In the genomic region with DNA sequence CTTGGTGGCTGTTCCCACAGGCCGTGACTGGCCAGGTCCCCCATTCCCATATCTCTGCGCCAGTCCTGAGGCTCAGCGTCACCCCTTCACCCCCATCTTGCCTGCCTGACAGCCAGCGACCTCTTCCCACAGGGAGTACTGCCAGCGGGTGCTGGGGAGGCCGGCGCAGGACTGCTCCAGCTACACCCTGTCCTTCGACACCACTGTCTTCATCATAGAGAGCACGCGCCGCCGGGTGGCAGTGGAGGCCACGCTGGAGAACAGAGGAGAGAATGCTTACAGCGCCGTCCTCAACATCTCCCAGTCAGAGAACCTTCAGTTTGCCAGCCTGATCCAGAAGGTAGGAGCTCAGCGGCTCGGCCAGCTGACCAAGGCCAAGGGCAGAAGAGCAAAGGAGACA, we compare ENCODE assay signal across 20 mouse cellular contexts. TPM values are rescaled to one million over a fixed set of nuclear protein-coding genes. Genes with fewer than 3 reads are reported as not detected.
A peak's percentile ranks its signal among the peaks of the same experiment; 100 is the strongest.
DNase-seq lines count a peak whose midpoint lies in the region; ATAC-seq lines count a peak whose summit lies in the region.
"Had no signal": no experiment of that assay in that cellular context is flagged by ENCODE, and none has a peak within 500 bp of the region (broad histone marks: within the 10 kb centered on the region; RNA-seq: fewer than 3 reads in every experiment).

No protein-coding gene starts in this region.

- 67% methylated on average over 17 of the region's 17 CpGs for WGBS in hindbrain, embryonic 10.5 days
- 65% methylated on average over 17 of the region's 17 CpGs for WGBS in hindbrain, embryonic 14.5 days
- 34% methylated on average over 17 of the region's 17 CpGs for WGBS in lung, embryonic 15.5 days
- WGBS in limb, embryonic 10.5 days = 67% methylated on average over 17 of the region's 17 CpGs

- H3K9me3 ChIP-seq in hindbrain, embryonic 10.5 days = no peaks in the 10 kb centered on the region
- H3K9me3 ChIP-seq in hindbrain, embryonic 14.5 days (ENCODE audit: control insufficient read depth, low read length) = no peaks in the 10 kb centered on the region
- no peaks in the 10 kb centered on the region for H3K9me3 ChIP-seq in lung, embryonic 15.5 days
- no peaks in the 10 kb centered on the region for H3K9me3 ChIP-seq in limb, embryonic 10.5 days (replicated peaks)
- H3K9me3 ChIP-seq: liver, embryonic 13.5 days; midbrain, embryonic 13.5 days; neural tube, embryonic 12.5 days; stomach, embryonic 15.5 days had no signal

- peaks cover 17% of the 10 kb centered on the region for H3K27me3 ChIP-seq in hindbrain, embryonic 10.5 days (ENCODE audit: insufficient read depth, poor library complexity, severe bottlenecking)
- H3K27me3 ChIP-seq in hindbrain, embryonic 14.5 days (ENCODE audit: control insufficient read depth, insufficient read depth, low read length) = no peaks in the 10 kb centered on the region
- no peaks in the 10 kb centered on the region for H3K27me3 ChIP-seq in lung, embryonic 15.5 days
- H3K27me3 ChIP-seq in limb, embryonic 10.5 days (ENCODE audit: low read depth, poor library complexity, severe bottlenecking) = peaks cover 8% of the 10 kb centered on the region; the same call in 1 of the 2 replicates
- H3K27me3 ChIP-seq: neural tube, embryonic 12.5 days; stomach, embryonic 15.5 days had no signal

- no peak overlapping the region for H3K4me2 ChIP-seq in hindbrain, embryonic 14.5 days (replicated peaks)
- H3K4me2 ChIP-seq in lung, embryonic 15.5 days = no peak overlapping the region
- H3K4me2 ChIP-seq: liver, embryonic 13.5 days; midbrain, embryonic 13.5 days; neural tube, embryonic 12.5 days; stomach, embryonic 15.5 days had no signal

- 0 out of 2 replicates have a peak overlapping the region, but pooled peaks have one; percentile 9 for H3K27ac ChIP-seq in hindbrain, embryonic 10.5 days
- H3K27ac ChIP-seq in hindbrain, embryonic 14.5 days = no peak overlapping the region
- no peak overlapping the region for H3K27ac ChIP-seq in lung, embryonic 15.5 days
- H3K27ac ChIP-seq in limb, embryonic 10.5 days = 0 out of 2 replicates have a peak overlapping the region, but pooled peaks have one; percentile 2
- H3K27ac ChIP-seq: liver, embryonic 13.5 days; midbrain, embryonic 13.5 days; neural tube, embryonic 12.5 days; stomach, embryonic 15.5 days had no signal

- no peak for ATAC-seq in hindbrain, embryonic 14.5 days (ENCODE audit: low FRiP score)
- peak; percentile 27; the same call in 1 of the 2 replicates for ATAC-seq in lung, embryonic 15.5 days (ENCODE audit: borderline replicate concordance, extremely low read depth, low FRiP score, low TSS enrichment)
- ATAC-seq: midbrain, embryonic 13.5 days had no signal

- H3K4me3 ChIP-seq in hindbrain, embryonic 10.5 days = no peak overlapping the region
- no peak overlapping the region for H3K4me3 ChIP-seq in hindbrain, embryonic 14.5 days (replicated peaks; ENCODE audit: low read length)
- H3K4me3 ChIP-seq in lung, embryonic 15.5 days = no peak overlapping the region
- no peak overlapping the region for H3K4me3 ChIP-seq in limb, embryonic 10.5 days
- H3K4me3 ChIP-seq: liver, embryonic 13.5 days; megakaryocyte, embryonic 14.5 days; midbrain, embryonic 13.5 days; neural tube, embryonic 12.5 days; stomach, embryonic 15.5 days had no signal

- DNase-seq in adrenal gland, postnatal 10 days = peak; percentile 22
- DNase-seq in adrenal gland, adult 2 months = no peak
- no peak for DNase-seq in hindbrain, embryonic 10.5 days (ENCODE audit: low spot score)
- no peak for DNase-seq in hindbrain, embryonic 14.5 days (ENCODE audit: low spot score)
- no peak for DNase-seq in lung, postnatal 36 days
- DNase-seq in limb, embryonic 10.5 days (ENCODE audit: low spot score) = no peak
- DNase-seq: adrenal gland, postnatal 36 days; cerebellum, adult 9-10 months; kidney, adult 2 months; kidney, postnatal 36 days; liver, embryonic 13.5 days; lung, postnatal 14 days; right cerebral cortex, postnatal 4 days; thymus, adult 18-20 months; thymus, postnatal 36 days had no signal

- H3K36me3 ChIP-seq in hindbrain, embryonic 10.5 days = no peaks in the 10 kb centered on the region
- no peaks in the 10 kb centered on the region for H3K36me3 ChIP-seq in hindbrain, embryonic 14.5 days (replicated peaks; ENCODE audit: control insufficient read depth, insufficient read depth)
- H3K36me3 ChIP-seq in lung, embryonic 15.5 days = no peaks in the 10 kb centered on the region
- no peaks in the 10 kb centered on the region for H3K36me3 ChIP-seq in limb, embryonic 10.5 days
- H3K36me3 ChIP-seq: liver, embryonic 13.5 days; midbrain, embryonic 13.5 days; neural tube, embryonic 12.5 days; stomach, embryonic 15.5 days had no signal

- no peak overlapping the region for H3K9ac ChIP-seq in hindbrain, embryonic 14.5 days
- no peak overlapping the region for H3K9ac ChIP-seq in lung, embryonic 15.5 days
- H3K9ac ChIP-seq: liver, embryonic 13.5 days; midbrain, embryonic 13.5 days; neural tube, embryonic 12.5 days; stomach, embryonic 15.5 days had no signal

- H3K4me1 ChIP-seq in hindbrain, embryonic 10.5 days (replicated peaks) = peaks cover 11% of the 10 kb centered on the region
- H3K4me1 ChIP-seq in hindbrain, embryonic 14.5 days (replicated peaks; ENCODE audit: control insufficient read depth, insufficient read depth, low read length) = no peaks in the 10 kb centered on the region
- H3K4me1 ChIP-seq in lung, embryonic 15.5 days = peaks cover 5% of the 10 kb centered on the region; the same call in 1 of the 2 replicates
- H3K4me1 ChIP-seq in limb, embryonic 10.5 days = peaks cover 16% of the 10 kb centered on the region
- H3K4me1 ChIP-seq: liver, embryonic 13.5 days; neural tube, embryonic 12.5 days; stomach, embryonic 15.5 days had no signal

RNA-seq across cellular contexts. Expression of gene Fem1b, which starts 44.3 kb away (rescaled TPM):
- total RNA-seq in adrenal gland, postnatal 10 days (2021) = 10 to 100 TPM; 34.5 to 37.6 TPM
- 10 to 100 TPM; 31.6 to 33.8 TPM for total RNA-seq in adrenal gland, adult 2 months (2021)
- polyA plus RNA-seq in adrenal gland, adult 2 months (2012; rRNA removed) = 8.1 and 8.3 TPM in 2 replicates
- polyA plus RNA-seq in hindbrain, embryonic 10.5 days (2016; fragmentation: Nextera tagmentation; extraction: Ambion mirVana) = 30.0 and 32.2 TPM in 2 replicates
- polyA plus RNA-seq in hindbrain, embryonic 14.5 days (2014; fragmentation: Nextera tagmentation; extraction: Ambion mirVana) = 86.6 and 101 TPM in 2 replicates
- 20.8 and 21.7 TPM in 2 replicates for polyA plus RNA-seq in lung, embryonic 15.5 days (2015; fragmentation: Nextera tagmentation; extraction: Ambion mirVana)
- 27.3 and 30.3 TPM in 2 replicates for polyA plus RNA-seq in limb, embryonic 10.5 days (2016; fragmentation: Nextera tagmentation; extraction: Ambion mirVana)

Comparison
In these comparisons a context has a peak if more than half of its experiments do, and no peak if none do; other contexts are left out.
1. H3K27ac ChIP-seq: peak in hindbrain, embryonic 10.5 days (single experiment) and limb, embryonic 10.5 days (single experiment); none in hindbrain, embryonic 14.5 days (single experiment) and lung, embryonic 15.5 days (single experiment).